Mouse (Mus musculus) stomach, embryonic 15.5 days (tissue): ENCODE data around the gene Inpp5k. TPM values are rescaled to one million over a fixed set of nuclear protein-coding genes. Genes with fewer than 3 reads are reported as not detected.
A peak's percentile ranks its signal among the peaks of the same experiment; 100 is the strongest.

ENCODE experiments used
- ATAC-seq: fragments of 200-750 bp; cut with Nextera tagmentation; 2 replicates; pipeline ENCODE4 v1.8.0; 2017; ENCODE audit warnings: low read depth, moderate number of reproducible peaks, moderate TSS enrichment; ENCODE audit not compliant: insufficient read depth, low FRiP score
- H3K27ac ChIP-seq: fragments of 300-500 bp; sonication (generic); 2 replicates; pipeline ENCODE4 v1.5.1; 2015; ENCODE audit warnings: mild to moderate bottlenecking, inconsistent platforms
- H3K27me3 ChIP-seq: fragments of 300-500 bp; sonication (generic); replicated peaks from 2 replicates; pipeline ENCODE4 v1.6.1; 2015; ENCODE audit warnings: inconsistent platforms
- H3K36me3 ChIP-seq: fragments of 300-500 bp; sonication (generic); 2 replicates; pipeline ENCODE4 v1.6.1; 2015; ENCODE audit warnings: inconsistent platforms
- H3K4me1 ChIP-seq: fragments of 300-500 bp; sonication (generic); 2 replicates; pipeline ENCODE4 v1.6.1; 2015; ENCODE audit warnings: inconsistent platforms
- H3K4me2 ChIP-seq: fragments of 300-500 bp; sonication (generic); 2 replicates; pipeline ENCODE4 v1.6.1; 2015; ENCODE audit warnings: mild to moderate bottlenecking, inconsistent platforms
- H3K4me3 ChIP-seq: fragments of 300-500 bp; sonication (generic); replicated peaks from 2 replicates; pipeline ENCODE4 v1.5.1; 2015; ENCODE audit warnings: inconsistent platforms
- H3K9ac ChIP-seq: fragments of 300-500 bp; sonication (generic); 2 replicates; pipeline ENCODE4 v1.6.1; 2015; ENCODE audit warnings: inconsistent platforms
- H3K9me3 ChIP-seq: fragments of 300-500 bp; sonication (generic); 2 replicates; pipeline ENCODE4 v1.6.1; 2016; ENCODE audit warnings: inconsistent platforms
- WGBS: fragments of 180-500 bp; shearing (Covaris S2); methylation state at CpG from one replicate; pipeline ENCODE4 v1.1.7; 2015; 5-methylcytosine and 5-hydroxymethylcytosine counted together
- polyA plus RNA-seq: library from polyadenylated mRNA; unstranded; fragments of >200 nt; fragmentation: Nextera tagmentation; extraction: Ambion mirVana; gene quantifications from 2 replicates; pipeline ENCODE4 v1.2.1, GENCODE M21; 2015

Gene Inpp5k
- polyA plus RNA-seq, 1 experiment from 2014 or later: 18.9 TPM

DNA sequence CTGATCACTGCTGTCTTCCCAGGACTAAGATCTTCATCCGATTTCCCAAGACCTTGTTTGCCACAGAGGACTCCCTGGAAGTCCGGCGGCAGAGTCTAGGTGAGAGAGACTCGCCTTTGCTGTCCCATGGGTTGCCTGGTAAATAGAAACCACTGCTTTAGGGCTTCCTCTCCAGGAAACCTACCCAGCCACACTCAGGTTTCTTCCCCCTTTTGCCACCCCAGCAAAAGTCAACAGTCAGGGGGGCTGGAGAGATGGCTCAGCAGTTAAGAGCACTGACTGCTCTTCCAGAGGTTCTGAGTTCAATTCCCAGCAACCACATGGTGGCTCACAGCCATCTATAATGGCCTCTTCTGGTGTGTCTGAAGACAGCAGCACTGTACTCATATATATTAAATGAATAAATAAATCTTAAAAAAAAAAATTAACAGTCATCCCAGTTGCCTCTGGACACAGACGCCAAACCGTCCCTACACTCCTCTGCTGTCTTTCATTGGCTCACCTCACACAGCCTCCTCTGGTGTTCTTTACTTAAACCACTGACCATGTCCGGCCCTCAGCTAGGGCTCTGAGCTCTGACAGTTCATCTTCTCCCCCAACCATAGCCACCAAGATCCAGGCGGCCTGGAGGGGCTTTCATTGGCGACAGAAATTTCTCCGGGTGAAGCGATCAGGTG, 38.5 kb downstream of the Inpp5k start:
- H3K27me3 ChIP-seq: no peaks in the 10 kb centered on the region
- WGBS: 87% methylated on average over 11 of the region's 11 CpGs
- no peak overlapping the region for H3K9ac ChIP-seq
- no peak overlapping the region for H3K27ac ChIP-seq
- H3K4me2 ChIP-seq: no peak overlapping the region
- H3K4me3 ChIP-seq: no peak overlapping the region
- peaks cover 81% of the 10 kb centered on the region for H3K36me3 ChIP-seq
- no peaks in the 10 kb centered on the region for H3K4me1 ChIP-seq
- ATAC-seq: no peak
- H3K9me3 ChIP-seq: no peaks in the 10 kb centered on the region

DNA sequence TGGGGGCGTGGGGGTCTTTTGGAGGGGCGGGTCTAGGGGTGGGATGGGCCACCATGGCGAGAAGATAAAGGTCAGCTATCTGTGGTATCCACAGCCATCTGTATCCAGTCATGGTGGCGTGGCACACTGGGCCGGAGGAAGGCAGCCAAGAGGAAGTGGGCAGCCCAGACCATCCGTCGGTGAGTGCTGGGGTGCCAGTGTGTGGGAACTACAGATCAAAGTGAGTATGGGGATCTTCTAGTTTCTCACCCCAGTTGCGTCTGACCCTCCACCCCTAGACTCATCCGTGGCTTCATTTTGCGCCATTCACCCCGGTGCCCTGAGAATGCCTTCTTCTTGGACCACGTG, 39.0 kb downstream of the Inpp5k start:
- H3K36me3 ChIP-seq: peaks cover 81% of the 10 kb centered on the region
- no peak overlapping the region for H3K9ac ChIP-seq
- H3K4me1 ChIP-seq: no peaks in the 10 kb centered on the region
- H3K27me3 ChIP-seq: no peaks in the 10 kb centered on the region
- no peak overlapping the region for H3K4me2 ChIP-seq
- no peak overlapping the region for H3K4me3 ChIP-seq
- 88% methylated on average over 12 of the region's 12 CpGs for WGBS
- no peaks in the 10 kb centered on the region for H3K9me3 ChIP-seq
- no peak for ATAC-seq
- H3K27ac ChIP-seq: no peak overlapping the region

DNA sequence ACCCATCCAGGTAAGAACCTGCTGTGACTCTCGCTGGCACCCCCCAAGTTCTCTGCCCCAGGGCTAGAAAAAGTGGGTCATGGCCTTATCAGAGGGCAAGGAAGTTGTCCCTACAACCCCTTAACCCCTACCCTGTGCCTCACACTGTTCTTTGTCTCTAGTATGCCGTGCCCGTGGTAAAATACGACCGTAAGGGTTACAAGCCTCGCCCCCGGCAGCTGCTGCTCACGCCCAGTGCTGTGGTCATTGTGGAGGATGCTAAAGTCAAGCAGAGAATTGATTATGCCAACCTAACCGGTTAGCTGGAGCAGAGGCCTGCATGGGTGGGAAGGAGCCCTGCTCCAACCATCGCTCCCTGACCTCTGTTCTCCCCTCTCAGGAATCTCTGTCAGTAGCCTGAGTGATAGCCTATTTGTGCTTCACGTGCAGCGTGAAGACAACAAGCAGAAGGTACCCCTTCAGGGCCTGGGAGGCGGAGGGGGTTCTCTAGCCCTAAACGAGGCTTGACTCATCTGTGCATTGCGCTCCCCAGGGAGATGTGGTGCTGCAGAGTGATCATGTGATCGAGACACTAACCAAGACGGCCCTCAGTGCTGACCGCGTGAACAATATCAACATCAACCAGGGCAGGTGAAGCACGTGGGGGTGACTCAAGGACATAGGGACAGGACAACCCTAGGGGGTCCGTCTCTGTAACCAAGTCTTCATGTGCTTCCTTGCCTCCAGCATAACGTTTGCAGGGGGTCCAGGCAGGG, 40.8 kb downstream of the Inpp5k start:
- peaks cover 66% of the 10 kb centered on the region for H3K36me3 ChIP-seq
- no peak overlapping the region for H3K4me2 ChIP-seq
- H3K27ac ChIP-seq: no peak overlapping the region
- no peak for ATAC-seq
- no peak overlapping the region for H3K4me3 ChIP-seq
- 87% methylated on average over 22 of the region's 22 CpGs for WGBS
- no peaks in the 10 kb centered on the region for H3K9me3 ChIP-seq
- no peak overlapping the region for H3K9ac ChIP-seq
- no peaks in the 10 kb centered on the region for H3K27me3 ChIP-seq
- H3K4me1 ChIP-seq: no peaks in the 10 kb centered on the region

DNA sequence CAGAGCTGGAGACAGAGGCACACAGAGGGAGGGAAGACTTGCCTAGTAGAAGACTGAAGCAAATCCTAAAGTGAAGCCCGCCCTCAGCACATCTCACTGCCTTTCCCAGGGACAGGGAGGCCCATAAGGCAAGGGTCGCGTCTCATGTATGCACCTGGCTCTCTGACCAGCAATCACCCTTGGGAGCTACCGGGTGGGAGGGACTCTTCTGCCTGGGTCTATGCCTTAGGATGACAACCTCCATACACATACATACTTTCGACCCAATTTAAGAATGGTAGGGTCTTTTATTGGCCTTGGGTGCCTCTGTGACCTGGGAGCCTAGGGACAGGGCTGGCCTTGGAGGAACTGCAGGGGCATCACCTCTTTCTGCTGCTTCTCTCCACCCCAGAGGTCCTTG, 42.6 kb downstream of the Inpp5k start:
- Histone ChIP-seq H3K4me3 (no peak overlapping the region), H3K9me3 (no peaks in the 10 kb centered on the region), H3K27me3 (no peaks in the 10 kb centered on the region), H3K9ac (no peak overlapping the region), H3K4me1 (no peaks in the 10 kb centered on the region), H3K27ac (no peak overlapping the region), H3K36me3 (peaks cover 53% of the 10 kb centered on the region), H3K4me2 (no peak overlapping the region)
- 91% methylated on average over 5 of the region's 5 CpGs for WGBS
- no peak for ATAC-seq

- WGBS: 72% methylated on average over 3 of the region's 3 CpGs
- Histone ChIP-seq H3K9me3 (no peaks in the 10 kb centered on the region), H3K27ac (no peak overlapping the region), H3K27me3 (no peaks in the 10 kb centered on the region), H3K4me1 (no peaks in the 10 kb centered on the region), H3K4me3 (no peak overlapping the region), H3K4me2 (no peak overlapping the region), H3K9ac (no peak overlapping the region), H3K36me3 (peaks cover 40% of the 10 kb centered on the region)
- no peak for ATAC-seq
Measured at GRCm38 (mm10) chr11:75674875-75675274, 44.1 kb downstream of the Inpp5k start.

- 0 out of 2 replicates have a peak overlapping the region, but pooled peaks have one; percentile 2 for H3K9ac ChIP-seq
- no peak for ATAC-seq
- peaks cover 11% of the 10 kb centered on the region for H3K36me3 ChIP-seq
- peak overlapping the region; percentile 70 for H3K4me2 ChIP-seq
- H3K27ac ChIP-seq: peak overlapping the region; percentile 76
- H3K4me3 ChIP-seq: peak overlapping the region; percentile 99
- H3K9me3 ChIP-seq: no peaks in the 10 kb centered on the region
- no peaks in the 10 kb centered on the region for H3K27me3 ChIP-seq
- H3K4me1 ChIP-seq: peaks cover 8% of the 10 kb centered on the region; the same call in 1 of the 2 replicates
- WGBS: 83% methylated on average over 3 of the region's 3 CpGs
Measured at GRCm38 (mm10) chr11:75677881-75678746, 47.3 kb downstream of the Inpp5k start.

GRCm38 (mm10) chr11:75678747-75679438, 48.1 kb downstream of the Inpp5k start, which contains the start of gene Crk:
Crk (plus strand) TSS chr11:75679259.
- ATAC-seq: peak; percentile 96
- Histone ChIP-seq H3K4me1 (peaks cover 8% of the 10 kb centered on the region; the same call in 1 of the 2 replicates), H3K4me2 (peak within 1 kb of the TSS; percentile 74), H3K4me3 (peak within 1 kb of the TSS; percentile 99), H3K9me3 (no peaks in the 10 kb centered on the region), H3K9ac (peak within 1 kb of the TSS; percentile 97), H3K36me3 (peaks cover 5% of the 10 kb centered on the region), H3K27me3 (no peaks in the 10 kb centered on the region), H3K27ac (peak within 1 kb of the TSS; percentile 97)
- WGBS: under 1% methylated on average over 55 of the region's 55 CpGs

GRCm38 (mm10) chr11:75679439-75680171, 48.8 kb downstream of the Inpp5k start:
- under 1% methylated on average over 42 of the region's 43 CpGs for WGBS
- peak; percentile 65 for ATAC-seq
- H3K9me3 ChIP-seq: no peaks in the 10 kb centered on the region
- no peaks in the 10 kb centered on the region for H3K27me3 ChIP-seq
- H3K4me1 ChIP-seq: peaks cover 8% of the 10 kb centered on the region; the same call in 1 of the 2 replicates
- H3K27ac ChIP-seq: peak overlapping the region; percentile 97
- peak overlapping the region; percentile 97 for H3K9ac ChIP-seq
- H3K4me3 ChIP-seq: peak overlapping the region; percentile 99
- H3K36me3 ChIP-seq: peaks cover 4% of the 10 kb centered on the region
- peak overlapping the region; percentile 74 for H3K4me2 ChIP-seq

GRCm38 (mm10) chr11:75684462-75684861, 53.7 kb downstream of the Inpp5k start:
- no peak overlapping the region for H3K4me3 ChIP-seq
- ATAC-seq: no peak
- no peaks in the 10 kb centered on the region for H3K27me3 ChIP-seq
- H3K9me3 ChIP-seq: no peaks in the 10 kb centered on the region
- 92% methylated on average over 5 of the region's 5 CpGs for WGBS
- H3K27ac ChIP-seq: no peak overlapping the region
- H3K4me2 ChIP-seq: no peak overlapping the region
- peaks cover 8% of the 10 kb centered on the region; the same call in 1 of the 2 replicates for H3K4me1 ChIP-seq
- no peak overlapping the region for H3K9ac ChIP-seq
- H3K36me3 ChIP-seq: peaks cover 7% of the 10 kb centered on the region

DNA sequence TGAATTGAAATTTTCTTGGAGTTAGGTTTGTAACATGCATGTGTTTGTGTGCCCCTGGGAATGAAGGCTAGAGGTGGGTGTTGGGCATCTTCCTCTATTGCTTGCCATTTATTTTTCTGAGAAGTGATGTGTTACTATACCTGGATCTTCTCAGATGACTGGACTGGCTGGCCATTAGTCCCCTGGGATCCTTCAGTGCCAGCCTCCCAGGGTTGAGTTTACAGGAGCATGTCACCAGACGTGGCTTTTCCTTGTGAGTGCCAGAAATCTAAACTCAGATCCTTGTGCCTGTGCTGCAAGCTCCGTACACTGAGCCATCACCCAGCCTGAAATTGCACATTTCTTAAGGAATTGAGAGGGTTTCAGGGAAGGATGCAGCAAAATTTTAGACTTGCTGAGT, 54.2 kb downstream of the Inpp5k start:
- Histone ChIP-seq H3K9me3 (no peaks in the 10 kb centered on the region), H3K4me2 (no peak overlapping the region), H3K4me1 (peaks cover 8% of the 10 kb centered on the region; the same call in 1 of the 2 replicates), H3K4me3 (no peak overlapping the region), H3K9ac (no peak overlapping the region), H3K27ac (no peak overlapping the region), H3K36me3 (peaks cover 10% of the 10 kb centered on the region), H3K27me3 (no peaks in the 10 kb centered on the region)
- ATAC-seq: no peak
- WGBS: 71% methylated on average over 2 of the region's 2 CpGs
